Mouse (Mus musculus): ENCODE measurements around the gene Trpm8. TPM values are rescaled to one million over a fixed set of nuclear protein-coding genes. Genes with fewer than 3 reads are reported as not detected.
A peak's percentile ranks its signal among the peaks of the same experiment; 100 is the strongest.

Gene Trpm8
- polyA plus RNA-seq, 1 experiment from 2014 or later: 0.04 TPM

GRCm38 (mm10) chr1:88345580-88345979, 68.1 kb downstream of the Trpm8 start:
- no peak overlapping the region for H3K4me2 ChIP-seq (ENCODE audit: low read depth, low read length)
- ATAC-seq (ENCODE audit: low read depth): no peak
- no peaks in the 10 kb centered on the region for H3K36me3 ChIP-seq (ENCODE audit: control insufficient read depth, insufficient read depth, low read length)
- 17% methylated on average over 3 of the region's 3 CpGs for WGBS
- no peaks in the 10 kb centered on the region for H3K27me3 ChIP-seq (ENCODE audit: control insufficient read depth, insufficient read depth, low read depth, low read length)
- H3K4me1 ChIP-seq (replicated peaks; ENCODE audit: control insufficient read depth, insufficient read depth, low read length): no peaks in the 10 kb centered on the region
- no peaks in the 10 kb centered on the region for H3K9me3 ChIP-seq (ENCODE audit: control insufficient read depth, low read length)
- no peak overlapping the region for H3K27ac ChIP-seq (ENCODE audit: low read length)
- H3K4me3 ChIP-seq (ENCODE audit: low read length): no peak overlapping the region
- H3K9ac ChIP-seq (ENCODE audit: low read length): no peak overlapping the region

GRCm38 (mm10) chr1:88348496-88349005, 71.1 kb downstream of the Trpm8 start:
- no peak overlapping the region for H3K9ac ChIP-seq (ENCODE audit: low read length)
- WGBS: 68% methylated on average over 5 of the region's 5 CpGs
- H3K4me2 ChIP-seq (ENCODE audit: low read depth, low read length): no peak overlapping the region
- H3K9me3 ChIP-seq (ENCODE audit: control insufficient read depth, low read length): no peaks in the 10 kb centered on the region
- no peaks in the 10 kb centered on the region for H3K4me1 ChIP-seq (replicated peaks; ENCODE audit: control insufficient read depth, insufficient read depth, low read length)
- ATAC-seq (ENCODE audit: low read depth): no peak
- H3K4me3 ChIP-seq (ENCODE audit: low read length): no peak overlapping the region
- no peak overlapping the region for H3K27ac ChIP-seq (ENCODE audit: low read length)
- no peaks in the 10 kb centered on the region for H3K36me3 ChIP-seq (ENCODE audit: control insufficient read depth, insufficient read depth, low read length)
- no peaks in the 10 kb centered on the region for H3K27me3 ChIP-seq (ENCODE audit: control insufficient read depth, insufficient read depth, low read depth, low read length)

- no peak for ATAC-seq (ENCODE audit: low read depth)
These were observed 73.3 kb downstream of the Trpm8 start for GRCm38 (mm10) chr1:88350761-88351160.

DNA sequence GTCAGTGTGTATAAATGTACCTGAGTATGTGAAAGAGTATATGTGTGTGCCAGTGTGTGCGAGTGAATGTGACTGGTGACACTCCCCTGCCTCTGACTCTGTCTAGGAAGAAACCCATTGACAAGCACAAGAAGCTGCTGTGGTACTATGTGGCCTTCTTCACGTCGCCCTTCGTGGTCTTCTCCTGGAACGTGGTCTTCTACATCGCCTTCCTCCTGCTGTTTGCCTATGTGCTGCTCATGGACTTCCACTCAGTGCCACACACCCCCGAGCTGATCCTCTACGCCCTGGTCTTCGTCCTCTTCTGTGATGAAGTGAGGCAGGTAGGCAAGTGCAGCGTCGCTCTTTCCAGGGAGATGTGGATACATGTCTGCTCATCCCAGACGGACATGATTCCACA, 77.6 kb downstream of the Trpm8 start:
- H3K9ac ChIP-seq (ENCODE audit: low read length): no peak overlapping the region
- no peaks in the 10 kb centered on the region for H3K36me3 ChIP-seq (ENCODE audit: control insufficient read depth, insufficient read depth, low read length)
- H3K4me1 ChIP-seq (replicated peaks; ENCODE audit: control insufficient read depth, insufficient read depth, low read length): no peaks in the 10 kb centered on the region
- no peak for ATAC-seq (ENCODE audit: low read depth)
- H3K27ac ChIP-seq (ENCODE audit: low read length): no peak overlapping the region
- H3K27me3 ChIP-seq (ENCODE audit: control insufficient read depth, insufficient read depth, low read depth, low read length): no peaks in the 10 kb centered on the region
- WGBS: 82% methylated on average over 12 of the region's 12 CpGs
- H3K4me2 ChIP-seq (ENCODE audit: low read depth, low read length): no peak overlapping the region
- H3K9me3 ChIP-seq (ENCODE audit: control insufficient read depth, low read length): no peaks in the 10 kb centered on the region
- no peak overlapping the region for H3K4me3 ChIP-seq (ENCODE audit: low read length)

More at GRCm38 (mm10) chr1:88350761-88351160, 73.3 kb downstream of the Trpm8 start:
- Histone ChIP-seq H3K27me3 (ENCODE audit: control insufficient read depth, insufficient read depth, low read depth, low read length) (no peaks in the 10 kb centered on the region), H3K9me3 (ENCODE audit: control insufficient read depth, low read length) (no peaks in the 10 kb centered on the region), H3K36me3 (ENCODE audit: control insufficient read depth, insufficient read depth, low read length) (no peaks in the 10 kb centered on the region), H3K4me1 (replicated peaks; ENCODE audit: control insufficient read depth, insufficient read depth, low read length) (no peaks in the 10 kb centered on the region), H3K4me3 (ENCODE audit: low read length) (no peak overlapping the region), H3K27ac (ENCODE audit: low read length) (no peak overlapping the region), H3K4me2 (ENCODE audit: low read depth, low read length) (no peak overlapping the region), H3K9ac (ENCODE audit: low read length) (no peak overlapping the region)
- 74% methylated on average over 9 of the region's 9 CpGs for WGBS

GRCm38 (mm10) chr1:88355681-88356080, 78.2 kb downstream of the Trpm8 start:
- H3K27me3 ChIP-seq (ENCODE audit: control insufficient read depth, insufficient read depth, low read depth, low read length): no peaks in the 10 kb centered on the region
- H3K9me3 ChIP-seq (ENCODE audit: control insufficient read depth, low read length): no peaks in the 10 kb centered on the region
- H3K27ac ChIP-seq (ENCODE audit: low read length): no peak overlapping the region
- H3K4me2 ChIP-seq (ENCODE audit: low read depth, low read length): no peak overlapping the region
- no peak overlapping the region for H3K9ac ChIP-seq (ENCODE audit: low read length)
- 86% methylated on average over 3 of the region's 3 CpGs for WGBS
- H3K4me1 ChIP-seq (replicated peaks; ENCODE audit: control insufficient read depth, insufficient read depth, low read length): no peaks in the 10 kb centered on the region
- no peak for ATAC-seq (ENCODE audit: low read depth)
- no peaks in the 10 kb centered on the region for H3K36me3 ChIP-seq (ENCODE audit: control insufficient read depth, insufficient read depth, low read length)
- no peak overlapping the region for H3K4me3 ChIP-seq (ENCODE audit: low read length)

DNA sequence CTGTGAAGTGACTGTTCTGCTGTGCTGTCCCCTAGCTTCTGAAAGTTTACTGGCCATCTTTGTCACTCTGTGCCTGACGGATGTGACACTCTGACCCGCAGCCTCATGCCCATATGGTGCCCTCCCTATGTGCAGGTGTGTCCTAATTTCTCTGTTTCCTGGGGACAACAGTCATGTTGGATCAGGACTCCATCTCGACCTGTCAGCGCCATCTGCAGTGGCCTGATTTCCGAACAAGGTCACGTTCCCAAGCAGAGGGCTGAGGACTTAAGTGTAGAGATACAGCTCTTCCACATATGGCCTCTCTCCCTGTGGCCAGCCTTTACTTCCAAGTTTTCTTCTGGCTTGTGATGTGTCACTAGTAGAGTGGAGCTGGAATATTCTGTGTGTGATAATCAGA, 79.2 kb downstream of the Trpm8 start:
- H3K27ac ChIP-seq (ENCODE audit: low read length): no peak overlapping the region
- H3K4me2 ChIP-seq (ENCODE audit: low read depth, low read length): no peak overlapping the region
- H3K4me3 ChIP-seq (ENCODE audit: low read length): no peak overlapping the region
- no peaks in the 10 kb centered on the region for H3K36me3 ChIP-seq (ENCODE audit: control insufficient read depth, insufficient read depth, low read length)
- H3K9ac ChIP-seq (ENCODE audit: low read length): no peak overlapping the region
- no peaks in the 10 kb centered on the region for H3K4me1 ChIP-seq (replicated peaks; ENCODE audit: control insufficient read depth, insufficient read depth, low read length)
- no peak for ATAC-seq (ENCODE audit: low read depth)
- 84% methylated on average over 6 of the region's 6 CpGs for WGBS
- no peaks in the 10 kb centered on the region for H3K27me3 ChIP-seq (ENCODE audit: control insufficient read depth, insufficient read depth, low read depth, low read length)
- H3K9me3 ChIP-seq (ENCODE audit: control insufficient read depth, low read length): no peaks in the 10 kb centered on the region

DNA sequence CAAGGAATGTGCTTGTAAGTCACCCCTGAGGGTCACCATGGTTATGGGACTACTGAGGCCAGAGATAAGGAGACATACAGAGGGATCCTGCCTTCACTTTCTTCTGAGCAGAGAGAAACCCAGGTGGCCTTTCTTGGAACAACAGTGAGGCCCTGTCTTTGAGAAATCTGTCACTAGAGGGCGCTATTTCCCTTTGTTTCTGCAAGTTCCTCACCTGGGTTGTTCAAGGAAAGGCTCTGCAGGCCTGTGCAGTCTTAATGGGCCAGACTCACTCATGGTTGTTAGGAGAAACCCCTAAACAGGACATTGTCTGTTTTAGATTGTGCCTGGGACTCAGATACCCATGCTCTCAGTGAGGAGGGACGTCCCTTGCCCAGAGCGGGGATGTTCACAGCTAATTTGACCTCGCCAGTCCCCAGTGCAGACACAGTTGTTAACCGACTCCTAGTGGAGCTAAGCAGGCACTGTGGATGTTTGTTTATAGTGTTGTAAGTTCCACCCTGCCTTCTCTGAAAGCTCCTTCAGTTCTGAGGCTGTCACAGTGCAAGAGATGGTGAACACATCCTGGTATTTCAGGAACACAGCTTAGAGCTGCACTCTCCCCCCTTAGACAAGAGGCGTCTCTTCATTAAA, 80.1 kb downstream of the Trpm8 start:
- no peaks in the 10 kb centered on the region for H3K36me3 ChIP-seq (ENCODE audit: control insufficient read depth, insufficient read depth, low read length)
- H3K9me3 ChIP-seq (ENCODE audit: control insufficient read depth, low read length): no peaks in the 10 kb centered on the region
- H3K27me3 ChIP-seq (ENCODE audit: control insufficient read depth, insufficient read depth, low read depth, low read length): no peaks in the 10 kb centered on the region
- no peaks in the 10 kb centered on the region for H3K4me1 ChIP-seq (replicated peaks; ENCODE audit: control insufficient read depth, insufficient read depth, low read length)
- no peak overlapping the region for H3K4me2 ChIP-seq (ENCODE audit: low read depth, low read length)
- WGBS: 45% methylated on average over 6 of the region's 6 CpGs
- H3K4me3 ChIP-seq (ENCODE audit: low read length): no peak overlapping the region
- ATAC-seq (ENCODE audit: low read depth): peak; percentile 49; the same call in 1 of the 2 replicates
- H3K27ac ChIP-seq (ENCODE audit: low read length): no peak overlapping the region
- no peak overlapping the region for H3K9ac ChIP-seq (ENCODE audit: low read length)

DNA sequence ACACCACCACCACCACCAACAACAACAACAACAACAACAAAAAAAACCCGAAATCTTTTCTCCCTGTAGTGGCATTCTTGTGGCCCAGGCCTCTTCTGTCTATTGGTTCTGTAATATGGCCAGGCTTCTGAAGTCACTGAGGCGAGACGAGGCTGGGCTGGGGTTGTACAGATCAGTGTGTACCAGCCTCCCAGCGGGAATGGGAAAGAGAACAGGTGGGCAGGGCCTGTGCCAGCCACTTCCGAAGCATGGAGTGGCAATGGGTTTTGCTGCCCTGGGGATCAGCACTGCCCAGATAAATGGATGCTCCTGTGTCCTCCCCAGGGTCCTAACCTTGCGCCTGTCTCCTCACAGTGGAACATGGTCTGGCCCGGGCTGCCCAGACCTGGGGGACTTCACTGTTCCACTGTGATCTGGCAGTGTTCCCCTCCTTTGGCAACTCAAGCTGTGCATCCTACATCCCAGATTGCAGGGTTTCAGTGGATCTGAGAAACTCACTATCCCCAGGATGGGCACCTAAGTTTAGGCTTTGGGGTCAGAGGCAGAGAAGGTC, 80.7 kb downstream of the Trpm8 start:
- Histone ChIP-seq H3K4me2 (ENCODE audit: low read depth, low read length) (no peak overlapping the region), H3K4me3 (ENCODE audit: low read length) (no peak overlapping the region), H3K9me3 (ENCODE audit: control insufficient read depth, low read length) (no peaks in the 10 kb centered on the region), H3K4me1 (replicated peaks; ENCODE audit: control insufficient read depth, insufficient read depth, low read length) (no peaks in the 10 kb centered on the region), H3K27ac (ENCODE audit: low read length) (no peak overlapping the region), H3K27me3 (ENCODE audit: control insufficient read depth, insufficient read depth, low read depth, low read length) (no peaks in the 10 kb centered on the region), H3K36me3 (ENCODE audit: control insufficient read depth, insufficient read depth, low read length) (no peaks in the 10 kb centered on the region), H3K9ac (ENCODE audit: low read length) (no peak overlapping the region)
- 80% methylated on average over 7 of the region's 7 CpGs for WGBS
- no peak for ATAC-seq (ENCODE audit: low read depth)

DNA sequence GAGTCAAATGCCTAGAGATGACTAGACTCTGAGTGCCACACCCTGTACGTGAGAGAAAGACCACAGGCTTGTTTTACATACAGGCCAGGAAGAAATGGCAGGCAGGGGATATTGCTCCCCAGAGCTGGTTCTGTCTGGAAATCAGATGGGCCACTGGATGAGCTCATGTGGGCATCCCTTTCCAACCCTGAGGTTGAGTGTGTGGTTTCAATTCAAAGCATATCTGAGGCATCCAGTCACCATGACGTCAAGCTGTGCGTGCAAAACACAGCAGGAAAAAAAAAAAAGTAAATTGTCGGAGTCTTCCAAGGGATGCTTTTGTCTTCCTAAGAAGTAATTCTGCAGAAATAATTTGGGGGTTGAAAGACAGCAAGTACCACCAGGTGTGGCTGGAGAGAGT, 83.6 kb downstream of the Trpm8 start:
- Histone ChIP-seq H3K4me1 (replicated peaks; ENCODE audit: control insufficient read depth, insufficient read depth, low read length) (no peaks in the 10 kb centered on the region), H3K9ac (ENCODE audit: low read length) (no peak overlapping the region), H3K4me2 (ENCODE audit: low read depth, low read length) (no peak overlapping the region), H3K36me3 (ENCODE audit: control insufficient read depth, insufficient read depth, low read length) (no peaks in the 10 kb centered on the region), H3K27ac (ENCODE audit: low read length) (no peak overlapping the region), H3K4me3 (ENCODE audit: low read length) (no peak overlapping the region), H3K9me3 (ENCODE audit: control insufficient read depth, low read length) (no peaks in the 10 kb centered on the region), H3K27me3 (ENCODE audit: control insufficient read depth, insufficient read depth, low read depth, low read length) (no peaks in the 10 kb centered on the region)
- no peak for ATAC-seq (ENCODE audit: low read depth)
- WGBS: 72% methylated on average over 4 of the region's 4 CpGs

All from lung, embryonic 16.5 days (tissue).